Mouse (Mus musculus): ENCODE data around the gene Fer. TPM values are rescaled to one million over a fixed set of nuclear protein-coding genes. Genes with fewer than 3 reads are reported as not detected.
"Not testable (repeated sequence)": the region's sequence is repeated elsewhere in the genome, so short reads cannot be mapped to it uniquely, and the experiment has no call there.

Gene Fer
- 10 to 100 TPM; 10.0 to 10.3 TPM for total RNA-seq (2021)
- long read RNA-seq, experiment 1, partial matches to known transcripts: 1 of 7 reads
- long read RNA-seq, experiment 1, other reads (novel, unspliced or antisense): 6 of 7 reads
- long read RNA-seq, experiment 2, partial matches to known transcripts: 2 of 11 reads
- long read RNA-seq, experiment 2, other reads (novel, unspliced or antisense): 9 of 11 reads

GRCm38 (mm10) chr17:63863012-63863630, at the start of gene Fer:
TSS of gene Fer (plus strand) at chr17:63863062.
- intact Hi-C loops (cut with DNase I): no loop called here
- no peak for DNase-seq

- intact Hi-C loops (cut with DNase I): no loop called here
- DNase-seq: no peak
Observed at GRCm38 (mm10) chr17:63813552-63813951, 49.3 kb upstream of the Fer start.

GRCm38 (mm10) chr17:63818444-63819027, 44.3 kb upstream of the Fer start:
- intact Hi-C loops (cut with DNase I): no loop called here
- DNase-seq: no peak

- DNase-seq: no peak
- intact Hi-C loops (cut with DNase I): no loop called here
Observed at GRCm38 (mm10) chr17:63824141-63824540, 38.7 kb upstream of the Fer start.

- intact Hi-C loops (cut with DNase I): no loop called here
- no peak for DNase-seq
Observed at GRCm38 (mm10) chr17:63826196-63826595, 36.7 kb upstream of the Fer start.

GRCm38 (mm10) chr17:63826767-63827166, 36.1 kb upstream of the Fer start:
- intact Hi-C loops (cut with DNase I): no loop called here
- DNase-seq: no peak

GRCm38 (mm10) chr17:63828561-63829332, 34.1 kb upstream of the Fer start:
- no peak for DNase-seq
- intact Hi-C loops (cut with DNase I): no loop called here

GRCm38 (mm10) chr17:63831550-63831949, 31.3 kb upstream of the Fer start:
- intact Hi-C loops (cut with DNase I): no loop called here
- no peak for DNase-seq

- intact Hi-C loops (cut with DNase I): no loop called here
Observed at GRCm38 (mm10) chr17:63836223-63836622, 26.6 kb upstream of the Fer start.

GRCm38 (mm10) chr17:63836641-63837040, 26.2 kb upstream of the Fer start:
- intact Hi-C loops (cut with DNase I): no loop called here

More at GRCm38 (mm10) chr17:63836223-63836622, 26.6 kb upstream of the Fer start:
- DNase-seq: no peak

GRCm38 (mm10) chr17:63838144-63838543, 24.7 kb upstream of the Fer start:
- intact Hi-C loops (cut with DNase I): no loop called here
- DNase-seq: no peak

More at GRCm38 (mm10) chr17:63836641-63837040, 26.2 kb upstream of the Fer start:
- no peak for DNase-seq

- no peak for DNase-seq
- intact Hi-C loops (cut with DNase I): no loop called here
Observed at GRCm38 (mm10) chr17:63839636-63840269, 23.1 kb upstream of the Fer start.

GRCm38 (mm10) chr17:63842226-63842625, 20.6 kb upstream of the Fer start:
- intact Hi-C loops (cut with DNase I): no loop called here
- no peak for DNase-seq

- intact Hi-C loops (cut with DNase I): no loop called here
- no peak for DNase-seq
Observed at GRCm38 (mm10) chr17:63844936-63845335, 17.9 kb upstream of the Fer start.

- DNase-seq; intact Hi-C loops (cut with DNase I): not testable (repeated sequence)
Observed at GRCm38 (mm10) chr17:63845766-63846165, 17.1 kb upstream of the Fer start.

GRCm38 (mm10) chr17:63849151-63849550, 13.7 kb upstream of the Fer start:
- intact Hi-C loops (cut with DNase I): no loop called here

GRCm38 (mm10) chr17:63849566-63849965, 13.3 kb upstream of the Fer start:
- peak; percentile 76 to 85 for DNase-seq
- intact Hi-C loops (cut with DNase I): no loop called here

More at GRCm38 (mm10) chr17:63849151-63849550, 13.7 kb upstream of the Fer start:
- DNase-seq: no peak

GRCm38 (mm10) chr17:63850016-63850415, 12.8 kb upstream of the Fer start:
- DNase-seq: no peak
- intact Hi-C loops (cut with DNase I): no loop called here

GRCm38 (mm10) chr17:63857023-63857544, 5.8 kb upstream of the Fer start:
- intact Hi-C loops (cut with DNase I): no loop called here
- DNase-seq: no peak

GRCm38 (mm10) chr17:63860988-63861387, 1.9 kb upstream of the Fer start:
- intact Hi-C loops (cut with DNase I): no loop called here
- no peak for DNase-seq
